Mouse (Mus musculus): ENCODE data around the gene Ccdc9b. TPM values are rescaled to one million over a fixed set of nuclear protein-coding genes. Genes with fewer than 3 reads are reported as not detected.

Ccdc9b gene
- total and polyA plus RNA-seq, 2 experiments from 2014 or later = 3.3 to 6.8 TPM

DNA sequence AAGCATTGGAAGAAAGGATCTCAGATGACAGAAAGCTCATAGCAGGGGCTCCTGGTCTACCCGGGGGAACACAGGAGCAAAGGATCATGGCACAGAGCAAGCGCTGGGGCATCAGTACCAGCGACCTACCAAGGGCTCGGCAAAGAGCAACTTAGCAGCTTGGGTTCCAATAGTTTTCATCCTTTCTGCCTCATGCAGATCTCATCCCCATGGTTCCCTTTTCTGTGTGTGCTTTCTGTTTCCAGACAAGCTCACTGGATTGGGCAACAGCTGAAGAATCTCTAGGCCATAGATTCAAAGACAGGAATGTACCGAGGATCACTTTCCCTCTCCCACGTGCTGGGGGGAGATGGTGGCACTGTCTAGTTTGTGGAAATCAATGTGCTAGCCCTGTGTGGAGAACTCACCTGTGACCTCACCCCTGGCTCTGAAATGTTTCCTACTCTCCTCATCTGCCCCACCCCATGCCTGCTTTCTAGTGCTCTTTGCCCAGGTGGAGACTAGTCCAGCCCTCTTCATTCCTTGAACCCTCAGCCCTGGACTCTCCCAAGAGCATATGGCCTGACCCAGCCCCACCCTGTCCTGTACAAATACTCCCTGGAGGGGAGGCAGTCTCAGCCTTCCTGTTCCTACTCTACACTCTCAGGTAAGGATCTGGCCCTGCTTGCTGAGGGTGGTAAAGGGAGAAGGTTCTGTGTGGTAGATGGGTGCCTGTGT lies 9.9 kb upstream of the Ccdc9b start, which contains the start of gene Phgr1:
TSS of gene Phgr1 (plus strand) at position 612 of the 717 bp plus-strand sequence.
- H3K27ac ChIP-seq (ENCODE audit: low read depth) = no peak within 1 kb of the TSS
- no peaks in the 10 kb centered on the region for H3K27me3 ChIP-seq (ENCODE audit: control insufficient read depth, insufficient read depth, low read length)
- WGBS = 65% methylated on average over 6 of the region's 6 CpGs
- no peak within 1 kb of the TSS for H3K4me3 ChIP-seq (ENCODE audit: low read depth, low read length)
- H3K9me3 ChIP-seq (replicated peaks; ENCODE audit: control insufficient read depth, low read length) = 0 out of 2 replicates have a peak, but pooled peaks cover 3% of the 10 kb centered on the region
- no peak within 1 kb of the TSS for H3K9ac ChIP-seq (replicated peaks; ENCODE audit: low read depth, low read length)
- no peak within 1 kb of the TSS for H3K4me2 ChIP-seq (ENCODE audit: low read depth, low read length)
- no peaks in the 10 kb centered on the region for H3K4me1 ChIP-seq (ENCODE audit: control insufficient read depth, insufficient read depth)
- DNase-seq (ENCODE audit: low spot score) (no peak), ATAC-seq (ENCODE audit: insufficient read depth, low read depth) (no peak)
- no peaks in the 10 kb centered on the region for H3K36me3 ChIP-seq (replicated peaks; ENCODE audit: control insufficient read depth, insufficient read depth, low read length)
- TF ChIP-seq CTCF (IDR thresholded peaks at IDR 0.05; ENCODE audit: low read depth) (no peak), EP300 (IDR thresholded peaks at IDR 0.05; ENCODE audit: low read depth) (no peak)

DNA sequence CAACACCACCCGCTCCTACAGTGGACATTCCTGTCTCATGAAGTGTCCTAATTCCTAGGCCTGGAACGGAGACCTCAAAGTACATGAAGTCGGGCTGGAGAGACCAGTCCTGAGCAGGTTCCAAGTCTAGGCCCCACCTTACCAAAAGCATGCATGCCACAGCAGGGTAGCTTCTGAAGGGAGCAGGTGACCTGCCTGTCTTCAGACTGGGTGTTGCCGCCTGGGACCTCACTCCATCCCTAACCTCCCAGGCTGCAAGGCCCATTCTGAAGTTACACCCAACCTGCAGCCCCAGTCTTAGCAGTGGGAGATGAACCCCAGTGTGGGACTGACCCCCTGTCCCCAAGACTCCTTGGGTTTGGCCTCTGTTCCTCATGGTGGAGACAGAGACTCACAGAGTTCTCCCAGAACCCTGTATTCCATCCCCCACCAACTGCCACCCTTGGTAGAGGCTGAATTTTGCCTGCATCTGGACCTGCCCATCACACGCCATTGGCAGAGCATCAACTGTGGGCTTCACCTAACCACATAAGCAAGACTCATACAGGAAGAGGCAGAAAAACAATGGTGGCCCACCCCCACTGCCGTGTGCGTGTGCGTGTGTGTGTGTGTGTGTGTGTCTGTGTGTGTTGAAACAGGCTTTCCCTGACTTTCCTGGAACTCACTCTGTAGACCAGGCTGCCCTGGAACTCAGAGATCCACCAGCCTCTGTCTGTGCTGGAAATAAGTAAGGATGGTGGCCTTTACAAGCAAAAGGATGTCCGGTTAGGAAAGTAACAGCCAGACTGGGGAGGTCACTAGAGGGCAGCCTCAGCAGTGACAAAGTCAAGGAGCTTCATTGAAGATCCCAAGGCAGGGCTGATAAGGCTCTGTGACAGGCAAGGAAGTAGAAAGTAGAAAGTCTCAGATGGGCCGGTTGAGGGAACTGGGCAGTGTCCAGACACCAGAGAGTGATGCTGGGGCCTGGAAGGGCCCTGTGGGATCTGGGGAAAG lies 3.9 kb upstream of the Ccdc9b start:
- Histone ChIP-seq H3K4me2 (ENCODE audit: low read depth, low read length) (no peak overlapping the region), H3K27ac (ENCODE audit: low read depth) (no peak overlapping the region), H3K36me3 (replicated peaks; ENCODE audit: control insufficient read depth, insufficient read depth, low read length) (no peaks in the 10 kb centered on the region), H3K9ac (replicated peaks; ENCODE audit: low read depth, low read length) (no peak overlapping the region), H3K4me1 (ENCODE audit: control insufficient read depth, insufficient read depth) (peaks cover 31% of the 10 kb centered on the region), H3K27me3 (ENCODE audit: control insufficient read depth, insufficient read depth, low read length) (no peaks in the 10 kb centered on the region), H3K4me3 (ENCODE audit: low read depth, low read length) (no peak overlapping the region), H3K9me3 (replicated peaks; ENCODE audit: control insufficient read depth, low read length) (0 out of 2 replicates have a peak, but pooled peaks cover 3% of the 10 kb centered on the region)
- ATAC-seq (ENCODE audit: insufficient read depth, low read depth) (no peak), DNase-seq (ENCODE audit: low spot score) (no peak)
- WGBS = 68% methylated on average over 10 of the region's 10 CpGs
- TF ChIP-seq EP300 (IDR thresholded peaks at IDR 0.05; ENCODE audit: low read depth) (no peak), CTCF (IDR thresholded peaks at IDR 0.05; ENCODE audit: low read depth) (no peak)

DNA sequence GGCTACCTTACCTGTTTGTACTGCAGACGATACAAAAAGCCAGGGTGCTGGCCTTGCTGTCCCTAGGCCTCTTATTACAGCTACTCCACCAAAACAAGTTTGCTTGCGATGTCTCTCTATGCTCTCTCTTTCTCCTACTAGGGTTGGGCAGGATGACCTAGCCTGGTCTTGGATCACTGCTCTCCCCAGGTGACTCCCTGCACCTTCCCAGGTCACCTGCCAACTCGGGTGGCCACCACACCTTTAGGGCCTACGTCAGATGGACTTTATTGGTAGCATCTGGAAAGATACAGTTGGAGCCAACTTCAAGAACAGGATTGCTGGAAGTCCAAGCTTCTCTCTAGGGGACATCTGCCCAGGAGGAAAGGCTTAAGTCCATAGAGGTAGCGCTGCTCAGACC lies 2.4 kb upstream of the Ccdc9b start:
- no peak overlapping the region for H3K4me2 ChIP-seq (ENCODE audit: low read depth, low read length)
- H3K4me3 ChIP-seq (ENCODE audit: low read depth, low read length) = no peak overlapping the region
- H3K27me3 ChIP-seq (ENCODE audit: control insufficient read depth, insufficient read depth, low read length) = no peaks in the 10 kb centered on the region
- peaks cover 43% of the 10 kb centered on the region for H3K4me1 ChIP-seq (ENCODE audit: control insufficient read depth, insufficient read depth)
- H3K9me3 ChIP-seq (replicated peaks; ENCODE audit: control insufficient read depth, low read length) = 0 out of 2 replicates have a peak, but pooled peaks cover 3% of the 10 kb centered on the region
- H3K9ac ChIP-seq (replicated peaks; ENCODE audit: low read depth, low read length) = no peak overlapping the region
- H3K36me3 ChIP-seq (replicated peaks; ENCODE audit: control insufficient read depth, insufficient read depth, low read length) = no peaks in the 10 kb centered on the region
- ATAC-seq (ENCODE audit: insufficient read depth, low read depth) (no peak), DNase-seq (ENCODE audit: low spot score) (no peak)
- no peak overlapping the region for H3K27ac ChIP-seq (ENCODE audit: low read depth)
- TF ChIP-seq CTCF (IDR thresholded peaks at IDR 0.05; ENCODE audit: low read depth) = no peak
- 79% methylated on average over 5 of the region's 5 CpGs for WGBS

DNA sequence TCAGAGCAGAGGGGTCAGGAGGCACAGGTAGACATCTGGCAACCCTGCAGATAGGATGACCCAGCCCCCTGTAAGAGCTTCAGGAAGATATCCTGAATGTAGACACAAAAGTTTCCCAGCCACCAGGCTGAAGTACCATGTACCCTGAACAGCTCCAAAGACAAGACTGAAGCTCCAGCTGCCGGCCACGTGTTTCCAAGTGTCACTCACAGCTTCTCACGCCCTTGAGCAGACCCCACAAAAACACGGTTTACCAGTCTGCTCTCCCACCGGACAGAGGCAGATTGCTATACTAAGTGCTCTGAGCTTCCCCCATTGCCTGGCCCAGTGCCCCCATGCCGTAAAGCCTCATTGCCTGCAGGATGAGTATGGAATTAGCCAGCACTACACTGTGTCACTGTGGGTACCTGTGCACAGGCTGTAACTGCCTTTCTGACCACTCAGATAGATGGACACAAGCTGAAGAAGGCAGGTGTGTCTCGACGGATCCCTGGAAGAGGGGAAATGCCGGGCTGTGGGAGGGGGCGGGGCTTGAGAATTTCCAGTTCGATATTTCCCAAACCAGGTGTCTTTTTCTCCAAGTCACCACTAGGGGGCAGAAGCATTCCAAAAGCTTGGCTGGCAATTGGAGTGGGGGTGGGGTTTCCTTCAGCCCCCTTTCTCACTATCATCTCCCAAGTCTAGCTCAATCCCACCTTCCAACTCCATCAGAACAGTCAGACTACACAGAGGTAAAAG lies 1.8 kb upstream of the Ccdc9b start:
- WGBS = 27% methylated on average over 11 of the region's 11 CpGs
- no peak overlapping the region for H3K4me3 ChIP-seq (ENCODE audit: low read depth, low read length)
- TF ChIP-seq CTCF (IDR thresholded peaks at IDR 0.05; ENCODE audit: low read depth) = peak; percentile 66
- no peak for TF ChIP-seq EP300 (IDR thresholded peaks at IDR 0.05; ENCODE audit: low read depth)
- ATAC-seq (ENCODE audit: insufficient read depth, low read depth) = no peak
- H3K4me1 ChIP-seq (ENCODE audit: control insufficient read depth, insufficient read depth) = peaks cover 43% of the 10 kb centered on the region
- no peak overlapping the region for H3K4me2 ChIP-seq (ENCODE audit: low read depth, low read length)
- no peaks in the 10 kb centered on the region for H3K36me3 ChIP-seq (replicated peaks; ENCODE audit: control insufficient read depth, insufficient read depth, low read length)
- no peaks in the 10 kb centered on the region for H3K9me3 ChIP-seq (replicated peaks; ENCODE audit: control insufficient read depth, low read length)
- DNase-seq (ENCODE audit: low spot score) = no peak
- H3K27me3 ChIP-seq (ENCODE audit: control insufficient read depth, insufficient read depth, low read length) = no peaks in the 10 kb centered on the region
- no peak overlapping the region for H3K9ac ChIP-seq (replicated peaks; ENCODE audit: low read depth, low read length)
- peak overlapping the region; percentile 93; the same call in 1 of the 2 replicates for H3K27ac ChIP-seq (ENCODE audit: low read depth)

DNA sequence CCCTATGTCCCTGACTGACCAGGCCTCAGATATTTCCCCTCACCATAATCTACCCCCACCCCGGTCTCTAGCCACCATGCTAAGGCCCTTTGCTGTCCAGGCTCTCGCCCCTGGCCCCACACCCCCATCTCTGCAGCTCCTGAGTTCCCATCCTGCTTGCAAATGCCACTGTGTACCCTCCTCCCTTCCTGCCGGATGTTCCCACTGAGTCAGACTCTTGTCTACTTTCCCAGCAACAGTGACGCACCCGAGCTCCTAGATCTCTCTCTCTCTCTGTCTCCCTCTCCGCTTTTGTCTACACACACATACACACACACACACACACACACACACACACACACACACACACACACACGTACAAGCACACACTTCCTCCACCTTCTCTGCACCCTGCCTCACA lies 1.0 kb upstream of the Ccdc9b start:
- no peak for TF ChIP-seq EP300 (IDR thresholded peaks at IDR 0.05; ENCODE audit: low read depth)
- no peak for TF ChIP-seq CTCF (IDR thresholded peaks at IDR 0.05; ENCODE audit: low read depth)
- H3K9me3 ChIP-seq (replicated peaks; ENCODE audit: control insufficient read depth, low read length) = no peaks in the 10 kb centered on the region
- H3K36me3 ChIP-seq (replicated peaks; ENCODE audit: control insufficient read depth, insufficient read depth, low read length) = peaks cover 6% of the 10 kb centered on the region; the same call in 1 of the 2 replicates
- H3K27ac ChIP-seq (ENCODE audit: low read depth) = peak overlapping the region; percentile 93
- no peak overlapping the region for H3K4me2 ChIP-seq (ENCODE audit: low read depth, low read length)
- DNase-seq (ENCODE audit: low spot score) (no peak), ATAC-seq (ENCODE audit: insufficient read depth, low read depth) (no peak)
- 0 out of 2 replicates have a peak overlapping the region, but pooled peaks have one; percentile 5 for H3K9ac ChIP-seq (replicated peaks; ENCODE audit: low read depth, low read length)
- H3K4me1 ChIP-seq (ENCODE audit: control insufficient read depth, insufficient read depth) = peaks cover 43% of the 10 kb centered on the region
- H3K27me3 ChIP-seq (ENCODE audit: control insufficient read depth, insufficient read depth, low read length) = no peaks in the 10 kb centered on the region
- H3K4me3 ChIP-seq (ENCODE audit: low read depth, low read length) = no peak overlapping the region
- WGBS = 61% methylated on average over 7 of the region's 7 CpGs

Data from heart, postnatal 0 days (tissue).